Mouse (Mus musculus): ENCODE measurements at regions not wholly inside any gene's neighbourhood (a gene's known extent, or its start where the extent isn't known, plus 50 kb on each side); places are given as distances from the start of the nearest gene placed in this dataset.
A peak's percentile ranks its signal among the peaks of the same experiment; 100 is the strongest.

- peak; percentile 24 to 40 for DNase-seq (ENCODE audit: low spot score in 2 of 2)
Observed at GRCm38 (mm10) chrX:143462632-143463031, 55.8 kb upstream of the Pak3 start.

GRCm38 (mm10) chrX:143448636-143449346 lies 54.7 kb upstream of the Chrdl1 start:
- peak; percentile 7 to 10 for DNase-seq (ENCODE audit: low spot score in 2 of 2)

GRCm38 (mm10) chrX:143444581-143444980 lies 50.5 kb upstream of the Chrdl1 start:
- DNase-seq (ENCODE audit: low spot score in 2 of 2), result peak; percentile 62
